Comparison of ENCODE assay signal across 9 mouse cellular contexts in the genomic region with DNA sequence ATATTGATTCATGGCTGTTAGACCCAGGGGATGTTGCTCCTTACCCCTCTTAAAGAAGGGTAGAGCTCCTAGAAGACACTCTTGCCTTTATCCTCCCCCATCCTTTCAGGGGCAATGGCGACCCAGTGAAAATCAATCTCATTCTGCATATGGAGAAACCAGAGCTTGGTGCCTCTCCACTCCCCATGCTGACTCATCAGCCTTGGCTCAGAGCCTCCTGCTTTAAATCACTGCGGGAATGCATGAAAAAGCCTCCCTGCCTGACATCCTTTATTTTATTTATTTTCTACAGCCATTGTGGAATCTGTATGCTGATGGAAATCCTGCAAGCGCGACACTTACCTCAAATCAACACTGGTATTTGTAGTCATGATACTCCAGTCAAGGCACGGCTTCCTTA.
DNase-seq lines count a peak whose midpoint lies in the region; ATAC-seq and TF ChIP-seq lines count a peak whose summit lies in the region.
"Had no signal": no experiment of that assay in that cellular context is flagged by ENCODE, and none has a peak within 500 bp of the region (broad histone marks: within the 10 kb centered on the region; RNA-seq: fewer than 3 reads in every experiment).

No protein-coding gene starts in this region.

- no peaks in the 10 kb centered on the region for H3K9me3 ChIP-seq in forebrain, postnatal 0 days (ENCODE audit: low read length)
- no peaks in the 10 kb centered on the region for H3K9me3 ChIP-seq in intestine, embryonic 16.5 days (ENCODE audit: control insufficient read depth, low read length)

- intact Hi-C loops in left cerebral cortex, postnatal 36 days (cut with DNase I) = loop anchor here (10.0 kb wide), 1 partner anchor 181 kb away; no protein-coding TSS in a partner anchor

- H3K27ac ChIP-seq in forebrain, postnatal 0 days (ENCODE audit: low read depth, low read length) = peak overlapping the region; percentile 94
- no peak overlapping the region for H3K27ac ChIP-seq in intestine, embryonic 16.5 days (ENCODE audit: low read length)

- no peak overlapping the region for H3K9ac ChIP-seq in forebrain, postnatal 0 days
- no peak overlapping the region for H3K9ac ChIP-seq in intestine, embryonic 16.5 days (ENCODE audit: low read depth, low read length)

- peak; percentile 40 for DNase-seq in embryo, embryonic 11 days
- no peak for DNase-seq in embryo, embryonic 10.5 days (ENCODE audit: low spot score)
- DNase-seq in MN1 (ENCODE audit: low spot score) = peak; percentile 59
- DNase-seq in forebrain, postnatal 0 days = peak; percentile 76
- DNase-seq in left cerebral cortex, postnatal 36 days (ENCODE audit: low spot score in 2 of 2) = peak; percentile 70 to 75
- DNase-seq in telencephalon, adult 2 months (ENCODE audit: low read depth, low spot score) = peak; percentile 74
- DNase-seq in natural killer cell, adult 2 months (ENCODE audit: low spot score in 2 of 2) = no peak

- TF ChIP-seq CTCF in forebrain, postnatal 0 days (IDR thresholded peaks at IDR 0.05; ENCODE audit: low read depth) = no peak

- no peaks in the 10 kb centered on the region for H3K27me3 ChIP-seq in forebrain, postnatal 0 days (ENCODE audit: insufficient read depth, low read length)
- H3K27me3 ChIP-seq in intestine, embryonic 16.5 days (replicated peaks; ENCODE audit: control insufficient read depth, insufficient read depth, low read length) = no peaks in the 10 kb centered on the region
- H3K27me3 ChIP-seq: megakaryocyte, embryonic 14.5 days had no signal

- peaks cover 37% of the 10 kb centered on the region for H3K4me1 ChIP-seq in forebrain, postnatal 0 days (ENCODE audit: insufficient read depth)
- 0 out of 2 replicates have a peak, but pooled peaks cover 4% of the 10 kb centered on the region for H3K4me1 ChIP-seq in intestine, embryonic 16.5 days (ENCODE audit: control insufficient read depth, insufficient read depth, low read length)
- H3K4me1 ChIP-seq: megakaryocyte, embryonic 14.5 days had no signal

- no peak overlapping the region for H3K4me3 ChIP-seq in forebrain, postnatal 0 days (ENCODE audit: low read depth, low read length)
- no peak overlapping the region for H3K4me3 ChIP-seq in intestine, embryonic 16.5 days (ENCODE audit: low read length)
- H3K4me3 ChIP-seq: megakaryocyte, embryonic 14.5 days had no signal

- no peak for ATAC-seq in forebrain, postnatal 0 days
- ATAC-seq in intestine, embryonic 16.5 days = no peak

- no peaks in the 10 kb centered on the region for H3K36me3 ChIP-seq in forebrain, postnatal 0 days (ENCODE audit: insufficient read depth)
- H3K36me3 ChIP-seq in intestine, embryonic 16.5 days (ENCODE audit: control insufficient read depth, insufficient read depth, low read length) = no peaks in the 10 kb centered on the region

- WGBS in forebrain, postnatal 0 days = 16% methylated on average over 5 of the region's 5 CpGs
- WGBS in intestine, embryonic 16.5 days = 44% methylated on average over 5 of the region's 5 CpGs

- H3K4me2 ChIP-seq in forebrain, postnatal 0 days (ENCODE audit: low read depth) = no peak overlapping the region
- no peak overlapping the region for H3K4me2 ChIP-seq in intestine, embryonic 16.5 days (ENCODE audit: low read depth, low read length)

Comparison
In these comparisons a context has a peak if more than half of its experiments do, and no peak if none do; other contexts are left out.
1. DNase-seq: peak in embryo, embryonic 11 days (single experiment), MN1 (single experiment), forebrain, postnatal 0 days (single experiment), left cerebral cortex, postnatal 36 days (2 of 2) and telencephalon, adult 2 months (single experiment); none in embryo, embryonic 10.5 days (single experiment) and natural killer cell, adult 2 months (0 of 2).